Mouse (Mus musculus) kidney, embryonic 15.5 days (tissue): ENCODE measurements around the gene Klk1b21. TPM values are rescaled to one million over a fixed set of nuclear protein-coding genes. Genes with fewer than 3 reads are reported as not detected.
"Not testable (repeated sequence)": the region's sequence is repeated elsewhere in the genome, so short reads cannot be mapped to it uniquely, and the experiment has no call there.

Experiments
- ATAC-seq: fragments of 200-750 bp; cut with Nextera tagmentation; replicated peaks from 2 replicates; pipeline ENCODE4 v1.8.0; 2017; ENCODE audit warnings: moderate TSS enrichment; ENCODE audit not compliant: low FRiP score
- H3K27ac ChIP-seq: fragments of 300-500 bp; sonication (generic); 2 replicates; pipeline ENCODE4 v1.5.1; 2015; ENCODE audit warnings: mild to moderate bottlenecking, inconsistent platforms
- H3K27me3 ChIP-seq: fragments of 300-500 bp; sonication (generic); 2 replicates; pipeline ENCODE4 v1.6.1; 2015; ENCODE audit warnings: inconsistent platforms
- H3K36me3 ChIP-seq: fragments of 300-500 bp; sonication (generic); 2 replicates; pipeline ENCODE4 v1.6.1; 2015; ENCODE audit warnings: inconsistent platforms
- H3K4me1 ChIP-seq: fragments of 300-500 bp; sonication (generic); 2 replicates; pipeline ENCODE4 v1.6.1; 2015; ENCODE audit warnings: inconsistent platforms
- H3K4me2 ChIP-seq: fragments of 300-500 bp; sonication (generic); 2 replicates; pipeline ENCODE4 v1.6.1; 2015; ENCODE audit warnings: moderate library complexity, mild to moderate bottlenecking, inconsistent platforms
- H3K4me3 ChIP-seq: fragments of 300-500 bp; sonication (generic); replicated peaks from 2 replicates; pipeline ENCODE4 v1.5.1; 2015; ENCODE audit warnings: mild to moderate bottlenecking, inconsistent platforms
- H3K9ac ChIP-seq: fragments of 300-500 bp; sonication (generic); 2 replicates; pipeline ENCODE4 v1.6.1; 2015; ENCODE audit warnings: mild to moderate bottlenecking, inconsistent platforms
- H3K9me3 ChIP-seq: fragments of 300-500 bp; sonication (generic); replicated peaks from 2 replicates; pipeline ENCODE4 v1.6.1; 2016; ENCODE audit warnings: inconsistent platforms
- WGBS: fragments of 180-500 bp; shearing (Covaris S2); methylation state at CpG from one replicate; pipeline ENCODE4 v1.1.7; 2015; ENCODE audit warnings: mixed read lengths; 5-methylcytosine and 5-hydroxymethylcytosine counted together
- polyA plus RNA-seq: library from polyadenylated mRNA; unstranded; fragments of >200 nt; fragmentation: Nextera tagmentation; extraction: Ambion mirVana; gene quantifications from 2 replicates; pipeline ENCODE4 v1.2.1, GENCODE M21; 2015

Klk1b21 gene
- polyA plus RNA-seq: not detected in 2 replicates

GRCm38 (mm10) chr7:44102028-44102427 is at the start of gene Klk1b21:
Gene Klk1b21, plus strand, starts transcription at chr7:44102328.
- not testable (repeated sequence) for H3K4me1 ChIP-seq, H3K27ac ChIP-seq, H3K9ac ChIP-seq, H3K36me3 ChIP-seq, H3K4me3 ChIP-seq, ATAC-seq, H3K27me3 ChIP-seq, H3K9me3 ChIP-seq, H3K4me2 ChIP-seq
- WGBS: 79% methylated on average over 3 of the region's 3 CpGs

DNA sequence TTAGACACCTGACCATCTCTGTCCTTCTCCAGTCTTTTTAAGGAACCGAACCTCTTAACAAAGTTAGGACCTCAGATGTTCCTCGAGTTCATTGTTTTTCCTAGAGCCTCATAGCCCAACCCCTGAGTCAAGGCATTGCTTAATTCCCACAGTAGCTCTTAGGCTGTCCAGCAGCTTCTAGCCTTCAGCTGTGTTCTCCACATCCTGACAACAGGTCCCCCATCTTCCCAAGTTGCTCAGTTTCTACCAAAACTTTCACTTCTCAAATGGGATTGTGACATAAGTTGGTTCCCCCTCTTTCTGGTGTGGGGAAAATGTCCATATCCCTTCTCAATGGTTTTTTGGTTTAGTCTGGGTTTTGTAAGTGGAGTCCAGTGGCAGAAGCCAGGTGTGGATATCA is 30.0 kb upstream of the Klk1b21 start:
- H3K4me3 ChIP-seq: no peak overlapping the region
- H3K4me2 ChIP-seq: no peak overlapping the region
- no peaks in the 10 kb centered on the region for H3K9me3 ChIP-seq
- WGBS: 75% methylated on average over 2 of the region's 2 CpGs
- H3K4me1 ChIP-seq: no peaks in the 10 kb centered on the region
- no peak overlapping the region for H3K27ac ChIP-seq
- no peak overlapping the region for H3K9ac ChIP-seq
- H3K27me3 ChIP-seq: no peaks in the 10 kb centered on the region
- ATAC-seq: no peak
- no peaks in the 10 kb centered on the region for H3K36me3 ChIP-seq

GRCm38 (mm10) chr7:44077703-44078102 is 24.4 kb upstream of the Klk1b21 start:
- no peaks in the 10 kb centered on the region for H3K9me3 ChIP-seq
- H3K9ac ChIP-seq: no peak overlapping the region
- WGBS: 58% methylated on average over 1 of the region's 1 CpGs
- no peaks in the 10 kb centered on the region for H3K4me1 ChIP-seq
- H3K4me2 ChIP-seq: no peak overlapping the region
- H3K4me3 ChIP-seq: no peak overlapping the region
- no peak overlapping the region for H3K27ac ChIP-seq
- H3K27me3 ChIP-seq: no peaks in the 10 kb centered on the region
- no peak for ATAC-seq
- H3K36me3 ChIP-seq: no peaks in the 10 kb centered on the region

GRCm38 (mm10) chr7:44096111-44096510 is 6.0 kb upstream of the Klk1b21 start:
- Histone ChIP-seq H3K9ac (no peak overlapping the region), H3K4me2 (no peak overlapping the region), H3K27me3 (no peaks in the 10 kb centered on the region), H3K4me1 (no peaks in the 10 kb centered on the region), H3K36me3 (no peaks in the 10 kb centered on the region), H3K4me3 (no peak overlapping the region), H3K9me3 (no peaks in the 10 kb centered on the region), H3K27ac (no peak overlapping the region)
- WGBS: 97% methylated on average over 1 of the region's 1 CpGs
- ATAC-seq: no peak

- Histone ChIP-seq H3K9me3 (no peaks in the 10 kb centered on the region), H3K27ac (no peak within 1 kb of the TSS), H3K4me2 (no peak within 1 kb of the TSS), H3K27me3 (no peaks in the 10 kb centered on the region), H3K4me3 (no peak within 1 kb of the TSS), H3K36me3 (no peaks in the 10 kb centered on the region), H3K9ac (no peak within 1 kb of the TSS), H3K4me1 (no peaks in the 10 kb centered on the region)
- no peak for ATAC-seq
- WGBS: 67% methylated on average over 4 of the region's 4 CpGs
Observed at GRCm38 (mm10) chr7:44112373-44112772, 10.2 kb downstream of the Klk1b21 start, which contains the start of gene Klk1b22. Gene Klk1b22, plus strand, starts transcription at chr7:44112673.

GRCm38 (mm10) chr7:44123445-44123844 is 21.3 kb downstream of the Klk1b21 start:
- H3K4me1 ChIP-seq: no peaks in the 10 kb centered on the region
- no peaks in the 10 kb centered on the region for H3K27me3 ChIP-seq
- H3K4me3 ChIP-seq: no peak overlapping the region
- H3K27ac ChIP-seq: no peak overlapping the region
- no peaks in the 10 kb centered on the region for H3K36me3 ChIP-seq
- no peaks in the 10 kb centered on the region for H3K9me3 ChIP-seq
- H3K9ac ChIP-seq: no peak overlapping the region
- H3K4me2 ChIP-seq: no peak overlapping the region
- WGBS: 87% methylated on average over 6 of the region's 6 CpGs
- no peak for ATAC-seq

- H3K4me3 ChIP-seq: no peak within 1 kb of the TSS
- H3K27me3 ChIP-seq: no peaks in the 10 kb centered on the region
- no peak within 1 kb of the TSS for H3K4me2 ChIP-seq
- no peaks in the 10 kb centered on the region for H3K4me1 ChIP-seq
- H3K9ac ChIP-seq: no peak within 1 kb of the TSS
- ATAC-seq: no peak
- no peaks in the 10 kb centered on the region for H3K9me3 ChIP-seq
- no peaks in the 10 kb centered on the region for H3K36me3 ChIP-seq
- 90% methylated on average over 3 of the region's 3 CpGs for WGBS
- no peak within 1 kb of the TSS for H3K27ac ChIP-seq
Observed at GRCm38 (mm10) chr7:44136467-44136866, 34.3 kb downstream of the Klk1b21 start, which contains the start of gene Klk1b16. Gene Klk1b16, plus strand, starts transcription at chr7:44136767.

Other genes starting within 250 kb of the Klk1b21 start
- 0.12 TPM in 1 of 2 replicates, not detected in the other for gene Klk4, start 221.2 kb upstream of the Klk1b21 start, polyA plus RNA-seq
- gene Klk15, start 168.6 kb upstream of the Klk1b21 start, polyA plus RNA-seq: not detected in 2 replicates
- gene Klk1b8, start 151.7 kb upstream of the Klk1b21 start, polyA plus RNA-seq: 0.19 TPM in 1 of 2 replicates, not detected in the other
- not detected in 2 replicates for gene Klk1b1, start 135.6 kb upstream of the Klk1b21 start, polyA plus RNA-seq
- not detected in 2 replicates for gene Klk1b9, start 126.3 kb upstream of the Klk1b21 start, polyA plus RNA-seq
- not detected in 2 replicates for gene Klk1b11, start 106.5 kb upstream of the Klk1b21 start, polyA plus RNA-seq
- gene Klk1b26, start 90.2 kb upstream of the Klk1b21 start, polyA plus RNA-seq: 0.10 and 0.42 TPM in 2 replicates
- gene Klk1b27, start 50.0 kb upstream of the Klk1b21 start, polyA plus RNA-seq: 0.19 TPM in 1 of 2 replicates, not detected in the other
- not detected in 2 replicates for gene Klk1b22, start 10.3 kb downstream of the Klk1b21 start, polyA plus RNA-seq
- not detected in 2 replicates for gene Klk1b16, start 34.4 kb downstream of the Klk1b21 start, polyA plus RNA-seq
- gene Klk1b24, start 85.9 kb downstream of the Klk1b21 start, polyA plus RNA-seq: not detected in 2 replicates
- gene Klk1b3, start 95.9 kb downstream of the Klk1b21 start, polyA plus RNA-seq: not detected in 2 replicates
- gene Klk1b4, start 105.1 kb downstream of the Klk1b21 start, polyA plus RNA-seq: not detected in 2 replicates
- gene Klk1b5, start 113.6 kb downstream of the Klk1b21 start, polyA plus RNA-seq: not detected in 2 replicates
- gene Klk1, start 123.0 kb downstream of the Klk1b21 start, polyA plus RNA-seq: 4.1 and 6.6 TPM in 2 replicates
- not detected in 2 replicates for gene Gm36864, start 133.8 kb downstream of the Klk1b21 start, polyA plus RNA-seq
- 1.1 and 1.7 TPM in 2 replicates for gene 1700028J19Rik, start 144.4 kb downstream of the Klk1b21 start, polyA plus RNA-seq
- 159 and 163 TPM in 2 replicates for gene 2410002F23Rik, start 144.4 kb downstream of the Klk1b21 start, polyA plus RNA-seq
- gene Acp4, start 155.1 kb downstream of the Klk1b21 start, polyA plus RNA-seq: 0.13 and 0.21 TPM in 2 replicates
- not detected in 2 replicates for gene Gm15517, start 159.1 kb downstream of the Klk1b21 start, polyA plus RNA-seq
- 6.0 and 7.0 TPM in 2 replicates for gene Clec11a, start 204.6 kb downstream of the Klk1b21 start, polyA plus RNA-seq
- 1.6 and 2.5 TPM in 2 replicates for gene Shank1, start 207.9 kb downstream of the Klk1b21 start, polyA plus RNA-seq